Comparison of ENCODE assay signal across 14 mouse cellular contexts in genomic region chr2:3907026-3907425, GRCm38 (mm10).
"Had no signal": no experiment of that assay in that cellular context is flagged by ENCODE, and none has a peak within 500 bp of the region (broad histone marks: within the 10 kb centered on the region; RNA-seq: fewer than 3 reads in every experiment).

No protein-coding gene starts in this region.

- DNase-seq: gastrocnemius, postnatal 14 days; gastrocnemius, postnatal 36 days; heart, adult 11 months; heart, adult 2 months; heart, postnatal 14 days; heart, postnatal 36 days; kidney, adult 11 months; kidney, adult 2 months; kidney, adult 9 months; kidney, postnatal 14 days; kidney, postnatal 36 days; layer of hippocampus, adult 9-11 months; layer of hippocampus, postnatal 36 days; left cerebral cortex, postnatal 4 days had no signal
